Comparison of ENCODE assay signal across 27 mouse cellular contexts in genomic region chr2:76052897-76053505, GRCm38 (mm10).
DNase-seq lines count a peak whose midpoint lies in the region; ATAC-seq lines count a peak whose summit lies in the region.
"Had no signal": no experiment of that assay in that cellular context is flagged by ENCODE, and none has a peak within 500 bp of the region (broad histone marks: within the 10 kb centered on the region; RNA-seq: fewer than 3 reads in every experiment).

No protein-coding gene starts in this region.

- H3K9ac ChIP-seq in hindbrain, embryonic 12.5 days: no peak overlapping the region
- no peak overlapping the region for H3K9ac ChIP-seq in lung, embryonic 15.5 days
- no peak overlapping the region for H3K9ac ChIP-seq in midbrain, embryonic 12.5 days (replicated peaks)
- no peak overlapping the region for H3K9ac ChIP-seq in neural tube, embryonic 13.5 days
- H3K9ac ChIP-seq: forebrain, embryonic 13.5 days; heart, embryonic 13.5 days had no signal

- H3K4me2 ChIP-seq in hindbrain, embryonic 12.5 days (replicated peaks): no peak overlapping the region
- no peak overlapping the region for H3K4me2 ChIP-seq in lung, embryonic 15.5 days
- H3K4me2 ChIP-seq in midbrain, embryonic 12.5 days (replicated peaks): no peak overlapping the region
- no peak overlapping the region for H3K4me2 ChIP-seq in neural tube, embryonic 13.5 days
- H3K4me2 ChIP-seq: forebrain, embryonic 13.5 days; heart, embryonic 13.5 days had no signal

- WGBS in hindbrain, embryonic 12.5 days: 87% methylated on average over 1 of the region's 1 CpGs
- 82% methylated on average over 1 of the region's 1 CpGs for WGBS in hindbrain, embryonic 10.5 days
- WGBS in lung, embryonic 15.5 days: 39% methylated on average over 1 of the region's 1 CpGs
- 76% methylated on average over 1 of the region's 1 CpGs for WGBS in midbrain, embryonic 12.5 days
- 85% methylated on average over 1 of the region's 1 CpGs for WGBS in midbrain, embryonic 10.5 days
- 87% methylated on average over 1 of the region's 1 CpGs for WGBS in neural tube, embryonic 13.5 days

- H3K4me3 ChIP-seq in hindbrain, embryonic 12.5 days: no peak overlapping the region
- no peak overlapping the region for H3K4me3 ChIP-seq in hindbrain, embryonic 10.5 days
- H3K4me3 ChIP-seq in lung, embryonic 15.5 days: no peak overlapping the region
- H3K4me3 ChIP-seq in midbrain, embryonic 12.5 days: no peak overlapping the region
- no peak overlapping the region for H3K4me3 ChIP-seq in midbrain, embryonic 10.5 days
- no peak overlapping the region for H3K4me3 ChIP-seq in neural tube, embryonic 13.5 days
- H3K4me3 ChIP-seq: forebrain, embryonic 10.5 days; forebrain, embryonic 13.5 days; heart, adult 2 months; heart, embryonic 10.5 days; heart, embryonic 13.5 days had no signal

- ATAC-seq in hindbrain, embryonic 12.5 days (ENCODE audit: low FRiP score): no peak
- peak; percentile 74; the same call in 1 of the 2 replicates for ATAC-seq in lung, embryonic 15.5 days (ENCODE audit: borderline replicate concordance, extremely low read depth, low FRiP score, low TSS enrichment)
- ATAC-seq in midbrain, embryonic 12.5 days (ENCODE audit: low FRiP score, low read depth): no peak
- ATAC-seq in neural tube, embryonic 13.5 days (ENCODE audit: low read depth): no peak
- ATAC-seq: forebrain, embryonic 13.5 days; forebrain, embryonic 16.5 days; Patski had no signal

- H3K9me3 ChIP-seq in hindbrain, embryonic 12.5 days (replicated peaks): no peaks in the 10 kb centered on the region
- no peaks in the 10 kb centered on the region for H3K9me3 ChIP-seq in hindbrain, embryonic 10.5 days
- H3K9me3 ChIP-seq in lung, embryonic 15.5 days: no peaks in the 10 kb centered on the region
- no peaks in the 10 kb centered on the region for H3K9me3 ChIP-seq in midbrain, embryonic 12.5 days
- no peaks in the 10 kb centered on the region for H3K9me3 ChIP-seq in midbrain, embryonic 10.5 days (replicated peaks)
- H3K9me3 ChIP-seq in neural tube, embryonic 13.5 days: no peaks in the 10 kb centered on the region
- H3K9me3 ChIP-seq: forebrain, embryonic 10.5 days; forebrain, embryonic 13.5 days; G1E; heart, embryonic 10.5 days; heart, embryonic 13.5 days had no signal

- H3K4me1 ChIP-seq in hindbrain, embryonic 12.5 days: peaks cover 14% of the 10 kb centered on the region
- H3K4me1 ChIP-seq in hindbrain, embryonic 10.5 days (replicated peaks): peaks cover 47% of the 10 kb centered on the region
- peaks cover 29% of the 10 kb centered on the region for H3K4me1 ChIP-seq in lung, embryonic 15.5 days
- H3K4me1 ChIP-seq in midbrain, embryonic 12.5 days: no peaks in the 10 kb centered on the region
- peaks cover 37% of the 10 kb centered on the region for H3K4me1 ChIP-seq in midbrain, embryonic 10.5 days
- peaks cover 57% of the 10 kb centered on the region for H3K4me1 ChIP-seq in neural tube, embryonic 13.5 days (replicated peaks)
- H3K4me1 ChIP-seq: heart, embryonic 10.5 days had no signal

- H3K27ac ChIP-seq in hindbrain, embryonic 12.5 days: peak overlapping the region; percentile 65
- H3K27ac ChIP-seq in hindbrain, embryonic 10.5 days: no peak overlapping the region
- H3K27ac ChIP-seq in lung, embryonic 15.5 days: no peak overlapping the region
- H3K27ac ChIP-seq in midbrain, embryonic 12.5 days (replicated peaks): peak overlapping the region; percentile 55; the same call in 1 of the 2 replicates
- H3K27ac ChIP-seq in midbrain, embryonic 10.5 days (replicated peaks): no peak overlapping the region; the same call in 1 of the 2 replicates
- peak overlapping the region; percentile 75 for H3K27ac ChIP-seq in neural tube, embryonic 13.5 days (replicated peaks)
- H3K27ac ChIP-seq: forebrain, embryonic 10.5 days; forebrain, embryonic 13.5 days; heart, adult 2 months; heart, embryonic 10.5 days; heart, embryonic 13.5 days had no signal

- DNase-seq in hindbrain, embryonic 10.5 days (ENCODE audit: low spot score): no peak
- DNase-seq in lung, adult 18-20 months: no peak
- no peak for DNase-seq in midbrain, embryonic 10.5 days (ENCODE audit: low spot score)
- DNase-seq in neural tube, embryonic 10.5 days (ENCODE audit: extremely low spot score, low spot score): no peak
- DNase-seq: adrenal gland, postnatal 10 days; adrenal gland, postnatal 36 days; B cell, adult 2 months; cerebellum, adult 18-20 months; cerebellum, adult 9-10 months; cerebellum, postnatal 14 days; gastrocnemius, postnatal 10 days; gastrocnemius, postnatal 36 days; heart, adult 2 months; heart, postnatal 14 days; heart, postnatal 4 days had no signal

- no peaks in the 10 kb centered on the region for H3K36me3 ChIP-seq in hindbrain, embryonic 12.5 days
- H3K36me3 ChIP-seq in hindbrain, embryonic 10.5 days: no peaks in the 10 kb centered on the region
- H3K36me3 ChIP-seq in lung, embryonic 15.5 days: no peaks in the 10 kb centered on the region
- H3K36me3 ChIP-seq in midbrain, embryonic 12.5 days: no peaks in the 10 kb centered on the region
- no peaks in the 10 kb centered on the region for H3K36me3 ChIP-seq in midbrain, embryonic 10.5 days
- H3K36me3 ChIP-seq in neural tube, embryonic 13.5 days: no peaks in the 10 kb centered on the region
- H3K36me3 ChIP-seq: forebrain, embryonic 10.5 days; G1E; heart, embryonic 10.5 days; heart, embryonic 13.5 days had no signal

- no peaks in the 10 kb centered on the region for H3K27me3 ChIP-seq in hindbrain, embryonic 12.5 days
- peaks cover 14% of the 10 kb centered on the region; the same call in 1 of the 2 replicates for H3K27me3 ChIP-seq in hindbrain, embryonic 10.5 days (ENCODE audit: insufficient read depth, poor library complexity, severe bottlenecking)
- no peaks in the 10 kb centered on the region for H3K27me3 ChIP-seq in lung, embryonic 15.5 days
- no peaks in the 10 kb centered on the region for H3K27me3 ChIP-seq in midbrain, embryonic 12.5 days
- peaks cover 11% of the 10 kb centered on the region; the same call in 1 of the 2 replicates for H3K27me3 ChIP-seq in midbrain, embryonic 10.5 days (ENCODE audit: low read depth, poor library complexity, severe bottlenecking)
- no peaks in the 10 kb centered on the region for H3K27me3 ChIP-seq in neural tube, embryonic 13.5 days
- H3K27me3 ChIP-seq: CH12.LX; forebrain, embryonic 13.5 days; heart, embryonic 13.5 days had no signal

Comparison
In these comparisons a context has a peak if more than half of its experiments do, and no peak if none do; other contexts are left out.
1. H3K27ac ChIP-seq: peak in hindbrain, embryonic 12.5 days (single experiment), midbrain, embryonic 12.5 days (single experiment) and neural tube, embryonic 13.5 days (single experiment); none in hindbrain, embryonic 10.5 days (single experiment), lung, embryonic 15.5 days (single experiment) and midbrain, embryonic 10.5 days (single experiment).